Mouse (Mus musculus) layer of hippocampus, postnatal 36 days (tissue): ENCODE data around the gene Rnpep. TPM values are rescaled to one million over a fixed set of nuclear protein-coding genes. Genes with fewer than 3 reads are reported as not detected.

Experiments used
- total RNA-seq, 2 experiments: library from RNA; stranded (reverse); gene quantifications; 2 replicates each; pipeline ENCODE4 v1.2.3; 2021

Gene Rnpep
- total RNA-seq, 2 experiments from 2014 or later: 54.0 to 65.4 TPM

Other genes starting within 250 kb of the Rnpep start
- gene Lgr6, start 178.8 kb downstream of the Rnpep start, total RNA-seq: 1 to 10 TPM; 1.7 to 1.8 TPM
- gene Ptpn7, start 151.4 kb downstream of the Rnpep start, total RNA-seq: not detected
- gene Arl8a, start 137.3 kb downstream of the Rnpep start, total RNA-seq: 100 to 1,000 TPM; 251 to 253 TPM
- 100 to 1,000 TPM; 188 to 199 TPM for gene Gpr37l1, start 116.4 kb downstream of the Rnpep start, total RNA-seq
- not detected for gene Elf3, start 25.5 kb downstream of the Rnpep start, total RNA-seq
- gene Timm17a, start 29.7 kb upstream of the Rnpep start, total RNA-seq: 100 to 1,000 TPM; 162 to 176 TPM
- under 1 TPM; 0.70 to 0.91 TPM for gene Lmod1, start 40.7 kb upstream of the Rnpep start, total RNA-seq
- gene Shisa4, start 91.2 kb upstream of the Rnpep start, total RNA-seq: 100 to 1,000 TPM; 112 to 121 TPM
- gene Ipo9, start 146.4 kb upstream of the Rnpep start, total RNA-seq: 100 to 1,000 TPM; 158 to 162 TPM